Mouse (Mus musculus): ENCODE results near the gene Evi5. TPM values are rescaled to one million over a fixed set of nuclear protein-coding genes. Genes with fewer than 3 reads are reported as not detected.

Evi5 gene
- polyA plus RNA-seq, 1 experiment from 2014 or later, result 44.2 TPM

DNA sequence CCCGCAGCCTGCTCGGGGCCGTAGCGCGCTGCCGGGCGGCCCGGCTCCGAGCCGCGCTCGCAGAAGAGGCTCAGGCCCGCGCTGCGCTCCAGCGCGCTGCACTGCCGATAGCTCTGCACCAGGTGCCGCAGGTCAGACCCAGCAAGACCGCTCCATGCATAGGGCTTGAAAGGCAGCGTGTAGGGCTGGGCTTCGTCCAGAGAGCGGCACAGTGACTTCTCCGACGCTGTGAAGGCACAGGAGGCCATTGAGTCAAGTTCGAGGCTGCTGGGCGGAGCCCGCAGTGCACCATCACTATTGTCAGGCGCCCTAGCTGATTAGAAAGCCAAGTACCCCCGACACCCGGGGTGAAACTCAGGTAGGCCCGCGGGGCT is 153.3 kb downstream of the Evi5 start:
- Histone ChIP-seq H3K36me3 (ENCODE audit: control insufficient read depth, insufficient read depth, low read length) (no peaks in the 10 kb centered on the region), H3K4me1 (ENCODE audit: control insufficient read depth, insufficient read depth, low read length) (peaks cover 35% of the 10 kb centered on the region), H3K9ac (ENCODE audit: low read length) (no peak overlapping the region), H3K27ac (ENCODE audit: low read depth, low read length) (no peak overlapping the region), H3K9me3 (ENCODE audit: control insufficient read depth, low read length) (no peaks in the 10 kb centered on the region), H3K27me3 (ENCODE audit: control insufficient read depth, insufficient read depth, low read length) (peaks cover 97% of the 10 kb centered on the region), H3K4me2 (peak overlapping the region; percentile 43), H3K4me3 (ENCODE audit: low read depth, low read length) (peak overlapping the region; percentile 20)
- DNase-seq (ENCODE audit: low spot score, missing footprints), result peak; percentile 95
- WGBS, result under 1% methylated on average over 33 of the region's 33 CpGs
- ATAC-seq (ENCODE audit: low FRiP score), result peak; percentile 39; the same call in 1 of the 2 replicates

DNA sequence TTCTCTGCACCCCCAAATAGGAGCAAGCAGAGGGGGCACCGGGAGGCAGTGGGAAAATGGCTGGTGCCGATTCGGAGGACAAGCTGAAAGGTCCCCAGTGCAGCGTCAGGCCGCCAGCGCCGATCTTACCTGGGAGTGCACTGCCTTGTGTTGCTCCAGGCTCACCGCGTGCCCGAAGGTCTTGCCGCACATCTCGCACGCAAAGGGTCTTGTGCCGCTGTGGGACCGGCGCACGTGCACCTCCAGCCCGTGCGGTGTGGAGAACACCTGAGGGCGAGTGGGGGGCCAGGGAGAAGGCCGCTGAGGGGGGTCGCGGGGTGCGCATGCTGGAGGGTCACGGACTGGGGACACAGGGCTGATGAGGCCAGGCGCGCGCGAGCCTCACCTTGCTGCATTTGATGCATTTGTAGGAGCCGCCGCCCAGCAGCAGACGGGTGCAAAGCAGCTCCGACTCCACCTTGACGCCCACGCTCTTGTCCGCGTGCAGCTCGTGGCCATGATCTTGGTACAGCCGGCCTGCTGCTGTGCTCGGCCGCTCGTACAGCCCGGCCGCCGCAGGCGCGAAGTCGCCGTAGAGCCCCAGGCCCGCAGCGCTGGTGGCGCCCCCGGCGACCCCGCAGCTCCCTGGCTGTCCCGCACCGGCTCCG is 153.8 kb downstream of the Evi5 start:
- H3K9me3 ChIP-seq (ENCODE audit: control insufficient read depth, low read length), result no peaks in the 10 kb centered on the region
- peak overlapping the region; percentile 43 for H3K4me2 ChIP-seq
- H3K27me3 ChIP-seq (ENCODE audit: control insufficient read depth, insufficient read depth, low read length), result peaks cover 93% of the 10 kb centered on the region
- no peak overlapping the region; the same call in 1 of the 2 replicates for H3K9ac ChIP-seq (ENCODE audit: low read length)
- H3K36me3 ChIP-seq (ENCODE audit: control insufficient read depth, insufficient read depth, low read length), result no peaks in the 10 kb centered on the region
- ATAC-seq (ENCODE audit: low FRiP score) (peak; percentile 23; the same call in 1 of the 2 replicates), DNase-seq (ENCODE audit: low spot score, missing footprints) (peak; percentile 92)
- H3K4me1 ChIP-seq (ENCODE audit: control insufficient read depth, insufficient read depth, low read length), result peaks cover 31% of the 10 kb centered on the region
- under 1% methylated on average over 58 of the region's 58 CpGs for WGBS
- H3K27ac ChIP-seq (ENCODE audit: low read depth, low read length), result no peak overlapping the region
- H3K4me3 ChIP-seq (ENCODE audit: low read depth, low read length), result peak overlapping the region; percentile 20

DNA sequence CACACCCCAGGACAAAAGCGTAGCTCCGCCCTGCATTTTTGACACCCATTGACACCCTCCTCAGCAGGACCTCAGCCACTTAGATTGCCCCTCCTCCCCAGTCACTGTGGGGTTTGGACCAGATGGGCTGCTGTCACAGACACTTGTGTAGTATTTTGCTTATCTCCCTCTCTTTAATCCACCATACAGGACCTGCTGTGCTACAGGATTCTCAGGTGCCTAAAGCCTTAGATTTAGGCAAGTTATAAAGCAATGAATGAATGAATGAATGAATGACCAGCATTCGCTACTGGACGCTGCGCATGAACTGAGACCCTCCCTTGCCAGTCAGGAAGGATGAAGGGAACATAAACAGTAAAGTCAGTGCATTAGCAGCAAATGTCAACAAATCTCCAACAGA is 154.4 kb downstream of the Evi5 start:
- no peak overlapping the region for H3K4me2 ChIP-seq
- peaks cover 87% of the 10 kb centered on the region for H3K27me3 ChIP-seq (ENCODE audit: control insufficient read depth, insufficient read depth, low read length)
- no peaks in the 10 kb centered on the region for H3K36me3 ChIP-seq (ENCODE audit: control insufficient read depth, insufficient read depth, low read length)
- no peak overlapping the region for H3K27ac ChIP-seq (ENCODE audit: low read depth, low read length)
- no peak for ATAC-seq (ENCODE audit: low FRiP score)
- DNase-seq (ENCODE audit: low spot score, missing footprints), result peak; percentile 90
- no peak overlapping the region for H3K4me3 ChIP-seq (ENCODE audit: low read depth, low read length)
- peaks cover 26% of the 10 kb centered on the region for H3K4me1 ChIP-seq (ENCODE audit: control insufficient read depth, insufficient read depth, low read length)
- no peak overlapping the region for H3K9ac ChIP-seq (ENCODE audit: low read length)
- 5% methylated on average over 5 of the region's 5 CpGs for WGBS
- no peaks in the 10 kb centered on the region for H3K9me3 ChIP-seq (ENCODE audit: control insufficient read depth, low read length)

DNA sequence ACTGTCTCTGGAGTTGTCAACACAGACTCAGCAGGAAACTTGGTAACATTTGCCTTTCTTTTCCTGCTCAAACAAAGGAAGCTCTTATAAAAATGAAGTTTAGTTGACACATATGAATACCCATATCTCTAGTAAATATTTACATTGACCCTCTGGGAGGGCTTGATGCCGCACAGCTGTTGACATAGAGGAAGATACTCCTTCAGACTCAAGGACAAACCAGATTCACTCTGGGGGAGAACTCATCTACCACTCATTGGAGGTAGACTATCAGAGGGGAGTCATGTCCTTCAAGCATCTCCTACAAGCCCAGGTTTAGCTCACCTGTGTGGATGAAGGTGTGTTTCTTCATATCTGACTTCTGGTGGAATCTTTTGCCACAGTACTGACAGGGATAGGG is 155.1 kb downstream of the Evi5 start:
- peak; percentile 83 for DNase-seq (ENCODE audit: low spot score, missing footprints)
- 8% methylated on average over 1 of the region's 1 CpGs for WGBS
- no peak overlapping the region for H3K4me3 ChIP-seq (ENCODE audit: low read depth, low read length)
- peaks cover 20% of the 10 kb centered on the region for H3K4me1 ChIP-seq (ENCODE audit: control insufficient read depth, insufficient read depth, low read length)
- no peak for ATAC-seq (ENCODE audit: low FRiP score)
- H3K27ac ChIP-seq (ENCODE audit: low read depth, low read length), result no peak overlapping the region
- H3K27me3 ChIP-seq (ENCODE audit: control insufficient read depth, insufficient read depth, low read length), result peaks cover 80% of the 10 kb centered on the region
- no peaks in the 10 kb centered on the region for H3K36me3 ChIP-seq (ENCODE audit: control insufficient read depth, insufficient read depth, low read length)
- no peak overlapping the region for H3K4me2 ChIP-seq
- H3K9ac ChIP-seq (ENCODE audit: low read length), result no peak overlapping the region
- H3K9me3 ChIP-seq (ENCODE audit: control insufficient read depth, low read length), result no peaks in the 10 kb centered on the region

DNA sequence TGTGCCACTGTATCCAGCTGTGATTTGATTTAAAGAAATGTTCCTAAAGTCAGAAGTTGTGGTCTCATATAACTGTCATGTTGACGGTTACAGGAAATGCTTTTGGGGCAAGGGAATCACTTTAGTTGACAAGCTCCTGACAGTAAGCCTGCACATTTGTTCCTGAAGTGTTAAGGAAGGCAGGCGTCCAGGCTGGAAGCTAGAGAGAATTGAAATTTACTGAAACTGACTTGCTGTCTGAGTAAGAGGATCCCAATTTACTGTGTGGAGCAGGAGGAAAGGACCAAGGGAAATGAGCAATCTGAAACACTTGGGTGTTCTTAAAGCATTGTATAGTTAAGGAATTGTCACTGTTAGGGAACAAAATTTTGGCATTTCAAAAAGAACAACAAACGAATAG is 155.7 kb downstream of the Evi5 start:
- DNase-seq (ENCODE audit: low spot score, missing footprints), result peak; percentile 87
- H3K27me3 ChIP-seq (ENCODE audit: control insufficient read depth, insufficient read depth, low read length), result peaks cover 74% of the 10 kb centered on the region
- WGBS, result 14% methylated on average over 3 of the region's 3 CpGs

DNA sequence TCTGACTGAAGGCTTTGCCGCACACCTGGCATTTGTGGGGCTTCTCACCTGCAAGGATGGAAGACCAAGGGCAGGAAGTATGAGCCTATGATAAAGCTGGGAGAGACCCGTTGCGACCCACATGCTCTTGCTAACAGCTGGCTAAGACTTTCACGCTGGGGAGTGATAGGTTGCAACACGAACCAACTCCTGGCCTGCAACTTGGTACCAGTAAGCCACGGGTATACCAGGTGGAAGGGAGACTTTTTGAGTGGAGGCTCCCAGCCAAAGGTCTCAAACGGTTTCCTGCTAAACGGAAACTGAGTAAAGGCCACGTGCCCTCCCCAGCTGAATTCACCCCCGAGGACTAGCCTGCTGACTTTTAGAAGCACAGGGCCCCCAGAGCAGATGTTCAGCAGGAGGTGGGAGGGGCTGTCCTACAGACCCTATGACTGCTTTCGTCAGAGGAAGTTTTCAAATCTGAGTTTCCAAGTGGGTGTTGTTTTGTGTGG is 157.0 kb downstream of the Evi5 start:
- WGBS, result 12% methylated on average over 11 of the region's 11 CpGs
- H3K27ac ChIP-seq (ENCODE audit: low read depth, low read length), result no peak overlapping the region
- no peak overlapping the region for H3K4me3 ChIP-seq (ENCODE audit: low read depth, low read length)
- ATAC-seq (ENCODE audit: low FRiP score) (no peak), DNase-seq (ENCODE audit: low spot score, missing footprints) (peak; percentile 87)
- H3K9ac ChIP-seq (ENCODE audit: low read length), result no peak overlapping the region
- no peaks in the 10 kb centered on the region for H3K9me3 ChIP-seq (ENCODE audit: control insufficient read depth, low read length)
- H3K36me3 ChIP-seq (ENCODE audit: control insufficient read depth, insufficient read depth, low read length), result no peaks in the 10 kb centered on the region
- no peak overlapping the region for H3K4me2 ChIP-seq
- peaks cover 61% of the 10 kb centered on the region for H3K27me3 ChIP-seq (ENCODE audit: control insufficient read depth, insufficient read depth, low read length)
- H3K4me1 ChIP-seq (ENCODE audit: control insufficient read depth, insufficient read depth, low read length), result peaks cover 8% of the 10 kb centered on the region

More for the DNA sequence above, 155.7 kb downstream of the Evi5 start:
- no peak overlapping the region for H3K4me3 ChIP-seq (ENCODE audit: low read depth, low read length)
- no peaks in the 10 kb centered on the region for H3K9me3 ChIP-seq (ENCODE audit: control insufficient read depth, low read length)
- no peak overlapping the region for H3K9ac ChIP-seq (ENCODE audit: low read length)
- no peak overlapping the region for H3K4me2 ChIP-seq
- H3K27ac ChIP-seq (ENCODE audit: low read depth, low read length), result no peak overlapping the region
- no peaks in the 10 kb centered on the region for H3K36me3 ChIP-seq (ENCODE audit: control insufficient read depth, insufficient read depth, low read length)
- no peak for ATAC-seq (ENCODE audit: low FRiP score)
- H3K4me1 ChIP-seq (ENCODE audit: control insufficient read depth, insufficient read depth, low read length), result peaks cover 18% of the 10 kb centered on the region

DNA sequence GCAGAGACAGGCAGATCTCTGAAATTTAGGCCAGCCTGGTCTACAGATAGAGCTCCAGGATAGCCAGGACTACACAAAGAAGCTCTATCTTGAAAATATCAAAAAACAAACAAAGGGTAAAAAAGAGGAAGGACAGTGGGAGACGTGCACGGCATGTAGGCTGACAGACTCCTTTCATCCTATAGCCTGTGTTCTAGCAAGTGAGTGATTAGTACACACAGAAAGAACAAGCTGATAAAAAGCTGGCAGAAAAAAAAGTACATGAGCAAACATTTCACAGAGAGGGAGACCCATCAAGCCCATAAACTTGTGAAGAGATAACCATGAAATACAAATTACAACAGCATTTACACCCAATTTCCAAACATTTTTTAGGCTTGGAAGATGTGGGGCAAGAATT is 163.2 kb downstream of the Evi5 start:
- ATAC-seq (ENCODE audit: low FRiP score), result no peak
- no peak overlapping the region for H3K27ac ChIP-seq (ENCODE audit: low read depth, low read length)
- 73% methylated on average over 2 of the region's 2 CpGs for WGBS
- H3K9me3 ChIP-seq (ENCODE audit: control insufficient read depth, low read length), result no peaks in the 10 kb centered on the region
- H3K36me3 ChIP-seq (ENCODE audit: control insufficient read depth, insufficient read depth, low read length), result no peaks in the 10 kb centered on the region
- no peak overlapping the region for H3K4me2 ChIP-seq
- H3K4me3 ChIP-seq (ENCODE audit: low read depth, low read length), result no peak overlapping the region
- peaks cover 1% of the 10 kb centered on the region; the same call in 1 of the 2 replicates for H3K27me3 ChIP-seq (ENCODE audit: control insufficient read depth, insufficient read depth, low read length)
- no peak overlapping the region for H3K9ac ChIP-seq (ENCODE audit: low read length)
- H3K4me1 ChIP-seq (ENCODE audit: control insufficient read depth, insufficient read depth, low read length), result no peaks in the 10 kb centered on the region
- DNase-seq (ENCODE audit: low spot score, missing footprints), result no peak

DNA sequence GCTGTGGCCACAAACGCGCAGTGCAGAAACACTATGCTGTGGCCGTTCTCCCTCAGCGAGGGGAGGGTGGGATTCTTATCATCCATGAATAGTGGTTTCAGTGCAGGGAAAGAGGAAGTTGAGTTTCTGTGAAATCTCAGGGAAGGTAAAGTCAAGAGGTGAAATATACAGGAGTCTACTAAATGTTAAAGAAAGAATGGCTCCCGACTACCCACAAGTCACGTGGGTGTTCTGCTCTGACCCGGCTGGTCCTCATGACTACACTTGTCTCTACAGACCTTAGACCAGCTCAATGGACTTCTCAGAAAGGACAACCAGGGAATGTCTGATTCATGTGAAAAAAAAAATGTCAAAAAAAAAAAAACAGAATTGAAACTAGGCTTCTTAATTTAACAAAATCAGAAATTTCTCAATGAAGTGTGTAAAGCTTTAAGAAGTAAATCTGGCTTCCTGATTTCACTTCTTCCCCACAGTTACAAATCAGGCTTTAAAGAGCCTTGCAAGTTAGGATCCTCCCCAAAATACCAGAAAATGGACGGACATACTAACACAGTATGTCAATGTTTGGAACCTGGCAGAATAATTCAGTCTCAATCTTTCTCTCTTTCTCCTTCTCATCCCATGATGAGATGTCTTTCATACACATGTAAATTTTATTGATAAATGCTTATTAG is 166.6 kb downstream of the Evi5 start:
- Histone ChIP-seq H3K27ac (ENCODE audit: low read depth, low read length) (no peak overlapping the region), H3K4me3 (ENCODE audit: low read depth, low read length) (no peak overlapping the region), H3K9me3 (ENCODE audit: control insufficient read depth, low read length) (no peaks in the 10 kb centered on the region), H3K36me3 (ENCODE audit: control insufficient read depth, insufficient read depth, low read length) (no peaks in the 10 kb centered on the region), H3K27me3 (ENCODE audit: control insufficient read depth, insufficient read depth, low read length) (no peaks in the 10 kb centered on the region), H3K4me2 (no peak overlapping the region), H3K9ac (ENCODE audit: low read length) (no peak overlapping the region), H3K4me1 (ENCODE audit: control insufficient read depth, insufficient read depth, low read length) (no peaks in the 10 kb centered on the region)
- no peak for DNase-seq (ENCODE audit: low spot score, missing footprints)
- 91% methylated on average over 8 of the region's 8 CpGs for WGBS
- no peak for ATAC-seq (ENCODE audit: low FRiP score)

DNA sequence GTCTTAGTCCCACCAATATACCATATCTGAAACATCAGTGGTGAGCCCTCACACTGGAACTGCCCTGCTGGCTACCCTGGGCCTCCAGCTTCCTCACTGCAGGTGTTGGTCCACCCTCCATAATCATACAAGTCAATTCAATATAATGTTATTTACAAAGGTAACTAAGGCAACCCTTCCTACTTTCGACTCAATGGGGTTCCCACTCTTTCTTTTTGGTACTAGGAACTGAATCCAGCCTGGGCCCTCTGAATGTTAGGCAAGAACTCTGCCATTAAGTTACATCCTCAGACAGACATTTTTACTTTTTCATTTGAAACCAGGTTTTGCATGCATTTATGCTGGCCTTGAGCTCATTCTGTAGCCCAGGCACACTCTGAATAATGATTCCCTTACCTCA is 168.6 kb downstream of the Evi5 start:
- ATAC-seq (ENCODE audit: low FRiP score) (no peak), DNase-seq (ENCODE audit: low spot score, missing footprints) (no peak)
- no peaks in the 10 kb centered on the region for H3K36me3 ChIP-seq (ENCODE audit: control insufficient read depth, insufficient read depth, low read length)
- 86% methylated on average over 1 of the region's 1 CpGs for WGBS
- H3K27me3 ChIP-seq (ENCODE audit: control insufficient read depth, insufficient read depth, low read length), result no peaks in the 10 kb centered on the region
- H3K9me3 ChIP-seq (ENCODE audit: control insufficient read depth, low read length), result no peaks in the 10 kb centered on the region
- no peak overlapping the region for H3K4me3 ChIP-seq (ENCODE audit: low read depth, low read length)
- no peak overlapping the region for H3K9ac ChIP-seq (ENCODE audit: low read length)
- no peaks in the 10 kb centered on the region for H3K4me1 ChIP-seq (ENCODE audit: control insufficient read depth, insufficient read depth, low read length)
- H3K27ac ChIP-seq (ENCODE audit: low read depth, low read length), result no peak overlapping the region
- no peak overlapping the region for H3K4me2 ChIP-seq
